31 mouse cellular contexts compared by ENCODE assay signal in genomic region chr8:71906809-71907208, GRCm38 (mm10).
"Had no signal": no experiment of that assay in that cellular context is flagged by ENCODE, and none has a peak within 500 bp of the region (broad histone marks: within the 10 kb centered on the region; RNA-seq: fewer than 3 reads in every experiment).

No protein-coding gene starts in this region.

- H3K9me3 ChIP-seq: limb, embryonic 10.5 days; limb, embryonic 13.5 days; limb, embryonic 15.5 days; liver, embryonic 12.5 days; liver, embryonic 13.5 days; liver, embryonic 15.5 days; lung, embryonic 15.5 days; midbrain, embryonic 12.5 days; midbrain, embryonic 13.5 days; midbrain, embryonic 15.5 days; neural tube, embryonic 12.5 days had no signal

- H3K27ac ChIP-seq: left cerebral cortex, adult 2 months; limb, embryonic 10.5 days; limb, embryonic 12.5 days; limb, embryonic 13.5 days; limb, embryonic 15.5 days; liver, embryonic 12.5 days; liver, embryonic 13.5 days; liver, embryonic 14.5 days; liver, embryonic 15.5 days; lung, embryonic 15.5 days; macrophage; midbrain, embryonic 10.5 days; midbrain, embryonic 12.5 days; midbrain, embryonic 13.5 days; midbrain, embryonic 15.5 days; neural tube, embryonic 12.5 days had no signal

- H3K4me1 ChIP-seq: limb, embryonic 10.5 days; limb, embryonic 12.5 days; limb, embryonic 13.5 days; lung, embryonic 15.5 days; neural tube, embryonic 12.5 days had no signal

- H3K9ac ChIP-seq: limb, embryonic 12.5 days; limb, embryonic 13.5 days; limb, embryonic 15.5 days; liver, embryonic 12.5 days; liver, embryonic 13.5 days; liver, embryonic 14.5 days; liver, embryonic 15.5 days; liver, postnatal 0 days; lung, embryonic 14.5 days; lung, embryonic 15.5 days; midbrain, embryonic 12.5 days; midbrain, embryonic 13.5 days; midbrain, embryonic 15.5 days; neural tube, embryonic 12.5 days had no signal

- H3K27me3 ChIP-seq: limb, embryonic 12.5 days; limb, embryonic 13.5 days; limb, embryonic 15.5 days; liver, embryonic 12.5 days; liver, embryonic 13.5 days; liver, embryonic 15.5 days; lung, embryonic 15.5 days; megakaryocyte, embryonic 14.5 days; midbrain, embryonic 15.5 days; neural tube, embryonic 12.5 days had no signal

- ATAC-seq: liver, embryonic 12.5 days; liver, postnatal 0 days; lung, postnatal 0 days; midbrain, embryonic 13.5 days; midbrain, embryonic 15.5 days had no signal

- H3K4me2 ChIP-seq: limb, embryonic 12.5 days; limb, embryonic 13.5 days; limb, embryonic 15.5 days; liver, embryonic 11.5 days; liver, embryonic 12.5 days; liver, embryonic 13.5 days; liver, embryonic 15.5 days; lung, embryonic 14.5 days; lung, embryonic 15.5 days; midbrain, embryonic 12.5 days; midbrain, embryonic 13.5 days; midbrain, embryonic 15.5 days; neural tube, embryonic 12.5 days had no signal

- H3K4me3 ChIP-seq: left cerebral cortex, adult 2 months; limb, embryonic 10.5 days; limb, embryonic 12.5 days; limb, embryonic 13.5 days; limb, embryonic 15.5 days; liver, embryonic 12.5 days; liver, embryonic 13.5 days; liver, embryonic 15.5 days; lung, embryonic 15.5 days; megakaryocyte, embryonic 14.5 days; midbrain, embryonic 10.5 days; midbrain, embryonic 12.5 days; midbrain, embryonic 13.5 days; midbrain, embryonic 15.5 days; myocyte; neural tube, embryonic 12.5 days had no signal

- H3K36me3 ChIP-seq: limb, embryonic 10.5 days; limb, embryonic 12.5 days; limb, embryonic 13.5 days; limb, embryonic 15.5 days; liver, embryonic 12.5 days; liver, embryonic 13.5 days; liver, embryonic 15.5 days; lung, embryonic 15.5 days; midbrain, embryonic 10.5 days; midbrain, embryonic 12.5 days; midbrain, embryonic 13.5 days; midbrain, embryonic 15.5 days; neural tube, embryonic 12.5 days had no signal

- DNase-seq: left cerebral cortex, postnatal 4 days; liver; liver, embryonic 13.5 days; liver, postnatal 0 days; lung, adult 18-20 months; lung, adult 2 months; lung, embryonic 14.5 days; lung, postnatal 10 days; lung, postnatal 14 days; lung, postnatal 36 days; lung, postnatal 4 days; midbrain, embryonic 14.5 days had no signal
